Mouse (Mus musculus) stomach, adult 2 months (tissue): ENCODE data around the gene Lrfn3. TPM values are rescaled to one million over a fixed set of nuclear protein-coding genes. Genes with fewer than 3 reads are reported as not detected.

Experiments
- polyA plus RNA-seq: library from polyadenylated mRNA; depleted of rRNA; stranded (reverse); fragments of >200 nt; gene quantifications from 2 replicates; pipeline ENCODE4 v1.2.3, GENCODE M21; 2012; rRNA removed

Lrfn3 gene
- polyA plus RNA-seq = 14.6 and 17.1 TPM in 2 replicates

GRCm38 (mm10) chr7:30362652-30363343 lies at the start of gene Lrfn3:
Lrfn3 (minus strand) TSS chr7:30362772.

GRCm38 (mm10) chr7:30323795-30324194 lies 38.8 kb downstream of the Lrfn3 start, which contains the start of gene Sdhaf1:
Sdhaf1 (minus strand) TSS chr7:30323895.

GRCm38 (mm10) chr7:30321539-30322284 lies 40.9 kb downstream of the Lrfn3 start, which contains the start of gene E130208F15Rik:
E130208F15Rik (plus strand) TSS chr7:30321740.

DNA sequence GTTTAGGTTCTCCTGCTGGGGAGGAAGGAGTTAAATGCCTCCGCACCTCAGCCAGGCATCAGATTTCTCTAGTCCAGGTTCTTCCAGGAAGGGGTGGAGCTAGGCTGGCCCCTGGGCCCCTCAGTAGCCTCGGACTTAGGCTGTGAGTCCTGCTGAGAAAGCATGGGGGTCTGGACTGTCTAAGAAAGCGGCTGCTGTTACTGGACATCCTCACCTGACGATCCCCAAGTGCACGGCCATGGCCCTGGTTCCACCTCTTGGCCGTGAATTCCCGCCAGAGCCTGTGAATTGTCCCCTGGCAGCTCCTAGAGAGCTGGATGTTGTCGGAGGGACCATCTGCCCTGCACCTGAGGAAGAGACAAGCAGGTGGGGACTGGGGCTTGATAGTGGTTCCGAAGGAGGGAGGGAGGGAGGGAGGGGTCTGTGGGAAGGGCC lies 47.8 kb downstream of the Lrfn3 start, which contains the start of gene Syne4:
TSS of gene Syne4 (plus strand) at position 87 of the 435 bp plus-strand sequence.

DNA sequence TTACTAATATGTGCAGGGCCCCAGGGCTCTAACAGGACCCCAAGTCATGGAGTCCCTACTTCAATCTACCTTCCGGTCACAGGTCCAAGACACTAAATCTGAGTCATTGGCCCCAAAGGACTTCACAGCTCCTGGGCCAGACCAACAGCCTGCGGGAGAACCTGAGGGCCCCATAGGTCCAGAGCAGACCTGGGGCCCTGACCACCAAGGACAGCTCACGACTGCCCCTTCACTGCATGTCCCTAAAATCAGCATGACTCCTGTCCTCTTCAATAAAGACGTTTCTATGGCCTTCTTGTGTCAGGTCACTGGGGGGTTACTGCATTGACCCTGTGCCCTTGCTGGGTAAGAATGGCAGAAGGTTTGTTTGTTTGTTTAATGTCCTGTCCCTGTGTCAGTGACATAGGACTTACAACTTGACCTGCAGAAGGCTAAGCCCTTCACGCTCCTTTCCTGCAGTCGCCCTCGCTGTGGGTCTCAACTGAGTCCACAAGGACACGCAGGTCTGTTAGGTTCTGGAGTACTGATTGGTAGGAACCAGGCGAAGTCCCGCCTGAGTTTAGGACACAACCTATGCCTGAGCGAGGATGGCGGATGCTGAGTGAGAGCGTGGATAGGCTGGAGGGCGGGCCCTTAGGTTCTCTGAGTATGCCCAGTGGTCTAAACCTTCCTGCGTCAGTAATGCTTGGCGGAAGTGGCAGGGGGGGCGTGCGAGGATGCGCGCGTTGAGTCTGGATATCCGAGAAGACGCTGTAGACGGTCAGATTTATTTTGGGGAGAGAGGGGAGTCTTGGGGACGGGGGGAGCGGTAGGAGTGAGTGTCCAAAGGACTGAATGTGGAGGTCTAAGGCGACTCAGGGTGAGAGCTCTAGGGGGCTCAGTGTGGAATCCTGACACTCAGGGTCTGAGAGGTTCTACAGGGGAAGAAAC lies 54.2 kb downstream of the Lrfn3 start, which contains the start of gene Alkbh6:
TSS of gene Alkbh6 (plus strand) at position 642 of the 930 bp plus-strand sequence.

Other genes with a start within 250 kb of the Lrfn3 start
- 0.14 TPM in 1 of 2 replicates, not detected in the other for gene Zfp382, start 240.8 kb downstream of the Lrfn3 start, polyA plus RNA-seq
- gene Zfp146, start 193.0 kb downstream of the Lrfn3 start, polyA plus RNA-seq = 0.55 and 0.75 TPM in 2 replicates
- gene Cox7a1, start 178.6 kb downstream of the Lrfn3 start, polyA plus RNA-seq = 23.0 and 23.2 TPM in 2 replicates
- 587 and 678 TPM in 2 replicates for gene Capns1, start 164.0 kb downstream of the Lrfn3 start, polyA plus RNA-seq
- 44.5 and 70.3 TPM in 2 replicates for gene Polr2i, start 130.8 kb downstream of the Lrfn3 start, polyA plus RNA-seq
- gene Tbcb, start 130.5 kb downstream of the Lrfn3 start, polyA plus RNA-seq = 20.0 and 20.6 TPM in 2 replicates
- gene Ovol3, start 127.0 kb downstream of the Lrfn3 start, polyA plus RNA-seq = 0.12 TPM in 1 of 2 replicates, not detected in the other
- 0.05 TPM in 1 of 2 replicates, not detected in the other for gene Thap8, start 82.7 kb downstream of the Lrfn3 start, polyA plus RNA-seq
- gene Wdr62, start 82.4 kb downstream of the Lrfn3 start, polyA plus RNA-seq = 13.0 and 13.2 TPM in 2 replicates
- 3.4 and 5.3 TPM in 2 replicates for gene Clip3, start 71.0 kb downstream of the Lrfn3 start, polyA plus RNA-seq
- gene Alkbh6, start 54.1 kb downstream of the Lrfn3 start, polyA plus RNA-seq = 99.1 and 118 TPM in 2 replicates
- gene Syne4, start 48.0 kb downstream of the Lrfn3 start, polyA plus RNA-seq = 17.5 and 30.2 TPM in 2 replicates
- gene E130208F15Rik, start 41.0 kb downstream of the Lrfn3 start, polyA plus RNA-seq = 0.36 and 0.42 TPM in 2 replicates
- gene Sdhaf1, start 38.9 kb downstream of the Lrfn3 start, polyA plus RNA-seq = 12.5 and 28.1 TPM in 2 replicates
- 38.9 and 55.7 TPM in 2 replicates for gene Tyrobp, start 51.0 kb upstream of the Lrfn3 start, polyA plus RNA-seq
- 3.8 and 16.6 TPM in 2 replicates for gene Hcst, start 57.1 kb upstream of the Lrfn3 start, polyA plus RNA-seq
- gene Nfkbid, start 59.0 kb upstream of the Lrfn3 start, polyA plus RNA-seq = 2.3 and 3.7 TPM in 2 replicates
- 30.9 and 40.1 TPM in 2 replicates for gene Aplp1, start 82.8 kb upstream of the Lrfn3 start, polyA plus RNA-seq
- 0.42 and 2.0 TPM in 2 replicates for gene Kirrel2, start 94.9 kb upstream of the Lrfn3 start, polyA plus RNA-seq
- gene Nphs1, start 95.5 kb upstream of the Lrfn3 start, polyA plus RNA-seq = 0.12 and 0.32 TPM in 2 replicates
- gene Prodh2, start 130.8 kb upstream of the Lrfn3 start, polyA plus RNA-seq = 0.15 TPM in 1 of 2 replicates, not detected in the other
- gene Arhgap33, start 172.3 kb upstream of the Lrfn3 start, polyA plus RNA-seq = 4.7 and 6.1 TPM in 2 replicates
- 129 and 132 TPM in 2 replicates for gene Hspb6, start 189.4 kb upstream of the Lrfn3 start, polyA plus RNA-seq
- gene Proser3, start 189.5 kb upstream of the Lrfn3 start, polyA plus RNA-seq = 3.4 and 3.9 TPM in 2 replicates
- 14.3 and 19.7 TPM in 2 replicates for gene Lin37, start 197.1 kb upstream of the Lrfn3 start, polyA plus RNA-seq
- 32.7 and 35.6 TPM in 2 replicates for gene U2af1l4, start 200.5 kb upstream of the Lrfn3 start, polyA plus RNA-seq
- 0.66 and 0.85 TPM in 2 replicates for gene Gm49396, start 200.6 kb upstream of the Lrfn3 start, polyA plus RNA-seq
- gene Psenen, start 200.9 kb upstream of the Lrfn3 start, polyA plus RNA-seq = 70.1 and 76.5 TPM in 2 replicates
- gene Igflr1, start 202.7 kb upstream of the Lrfn3 start, polyA plus RNA-seq = 4.5 and 5.3 TPM in 2 replicates
- gene Kmt2b, start 226.0 kb upstream of the Lrfn3 start, polyA plus RNA-seq = 17.8 and 24.6 TPM in 2 replicates
- gene Zbtb32, start 236.1 kb upstream of the Lrfn3 start, polyA plus RNA-seq = 3.6 and 4.9 TPM in 2 replicates